Mouse (Mus musculus) midbrain, embryonic 15.5 days (tissue): ENCODE data around the gene Klhl10. TPM values are rescaled to one million over a fixed set of nuclear protein-coding genes. Genes with fewer than 3 reads are reported as not detected.

ENCODE experiments used
- ATAC-seq: fragments of 200-750 bp; cut with Nextera tagmentation; replicated peaks from 2 replicates; pipeline ENCODE4 v1.8.0; 2017; ENCODE audit warnings: moderate TSS enrichment
- H3K27ac ChIP-seq: fragments of 300-500 bp; sonication (generic); 2 replicates; pipeline ENCODE4 v1.5.1; 2015; ENCODE audit warnings: mild to moderate bottlenecking, inconsistent platforms
- H3K27me3 ChIP-seq: fragments of 300-500 bp; sonication (generic); replicated peaks from 2 replicates; pipeline ENCODE4 v1.6.1; 2015; ENCODE audit warnings: inconsistent platforms
- H3K36me3 ChIP-seq: fragments of 300-500 bp; sonication (generic); replicated peaks from 2 replicates; pipeline ENCODE4 v1.6.1; 2015; ENCODE audit warnings: inconsistent platforms
- H3K4me1 ChIP-seq: fragments of 300-500 bp; sonication (generic); 2 replicates; pipeline ENCODE4 v1.6.1; 2015; ENCODE audit warnings: inconsistent platforms
- H3K4me2 ChIP-seq: fragments of 300-500 bp; sonication (generic); 2 replicates; pipeline ENCODE4 v1.6.1; 2015; ENCODE audit warnings: inconsistent platforms, mild to moderate bottlenecking, moderate library complexity
- H3K4me3 ChIP-seq: fragments of 300-500 bp; sonication (generic); 2 replicates; pipeline ENCODE4 v1.5.1; 2015; ENCODE audit warnings: mild to moderate bottlenecking, inconsistent platforms
- H3K9ac ChIP-seq: fragments of 300-500 bp; sonication (generic); 2 replicates; pipeline ENCODE4 v1.6.1; 2015; ENCODE audit warnings: mild to moderate bottlenecking, inconsistent platforms
- H3K9me3 ChIP-seq: fragments of 300-500 bp; sonication (generic); 2 replicates; pipeline ENCODE4 v1.6.1; 2016; ENCODE audit warnings: inconsistent platforms
- WGBS: fragments of 180-500 bp; shearing (Covaris S2); methylation state at CpG from one replicate; pipeline ENCODE4 v1.1.7; 2015; ENCODE audit warnings: mixed read lengths; 5-methylcytosine and 5-hydroxymethylcytosine counted together
- polyA plus RNA-seq: library from polyadenylated mRNA; unstranded; fragments of >200 nt; fragmentation: Nextera tagmentation; extraction: Ambion mirVana; gene quantifications from 2 replicates; pipeline ENCODE4 v1.2.1, GENCODE M21; 2015

The Klhl10 gene
- polyA plus RNA-seq, 1 experiment from 2014 or later, result 1.1 TPM

GRCm38 (mm10) chr11:100440691-100441522 is 810 bp upstream of the Klhl10 start:
- Histone ChIP-seq H3K4me3 (peak overlapping the region; percentile 54), H3K36me3 (no peaks in the 10 kb centered on the region; the same call in 1 of the 2 replicates), H3K4me1 (peaks cover 23% of the 10 kb centered on the region), H3K9ac (peak overlapping the region; percentile 66), H3K27ac (peak overlapping the region; percentile 76), H3K27me3 (no peaks in the 10 kb centered on the region), H3K9me3 (no peaks in the 10 kb centered on the region), H3K4me2 (peak overlapping the region; percentile 59)
- WGBS, result 2% methylated on average over 45 of the region's 52 CpGs
- peak; percentile 96 for ATAC-seq

GRCm38 (mm10) chr11:100442625-100443024 is 908 bp downstream of the Klhl10 start:
- WGBS, result 83% methylated on average over 6 of the region's 6 CpGs
- Histone ChIP-seq H3K27ac (no peak overlapping the region), H3K27me3 (no peaks in the 10 kb centered on the region), H3K4me2 (no peak overlapping the region), H3K36me3 (no peaks in the 10 kb centered on the region), H3K9ac (no peak overlapping the region), H3K9me3 (no peaks in the 10 kb centered on the region), H3K4me1 (peaks cover 23% of the 10 kb centered on the region), H3K4me3 (no peak overlapping the region)
- ATAC-seq, result no peak

GRCm38 (mm10) chr11:100457247-100457646 is 15.5 kb downstream of the Klhl10 start:
- Histone ChIP-seq H3K27ac (no peak overlapping the region), H3K27me3 (no peaks in the 10 kb centered on the region), H3K9me3 (no peaks in the 10 kb centered on the region), H3K9ac (no peak overlapping the region), H3K4me2 (no peak overlapping the region), H3K4me1 (no peaks in the 10 kb centered on the region), H3K4me3 (no peak overlapping the region), H3K36me3 (peaks cover 8% of the 10 kb centered on the region)
- ATAC-seq, result no peak
- 90% methylated on average over 4 of the region's 4 CpGs for WGBS

GRCm38 (mm10) chr11:100457711-100458110 is 16.0 kb downstream of the Klhl10 start:
- no peak for ATAC-seq
- H3K9me3 ChIP-seq, result no peaks in the 10 kb centered on the region
- H3K4me1 ChIP-seq, result no peaks in the 10 kb centered on the region
- H3K27me3 ChIP-seq, result no peaks in the 10 kb centered on the region
- WGBS, result 94% methylated on average over 5 of the region's 5 CpGs
- H3K4me2 ChIP-seq, result no peak overlapping the region
- H3K27ac ChIP-seq, result no peak overlapping the region
- no peak overlapping the region for H3K4me3 ChIP-seq
- peaks cover 10% of the 10 kb centered on the region for H3K36me3 ChIP-seq
- H3K9ac ChIP-seq, result no peak overlapping the region

- no peak overlapping the region for H3K27ac ChIP-seq
- H3K9me3 ChIP-seq, result no peaks in the 10 kb centered on the region
- 94% methylated on average over 10 of the region's 10 CpGs for WGBS
- H3K9ac ChIP-seq, result no peak overlapping the region
- ATAC-seq, result no peak
- H3K36me3 ChIP-seq, result peaks cover 14% of the 10 kb centered on the region
- no peak overlapping the region for H3K4me3 ChIP-seq
- H3K4me1 ChIP-seq, result no peaks in the 10 kb centered on the region
- no peaks in the 10 kb centered on the region for H3K27me3 ChIP-seq
- H3K4me2 ChIP-seq, result no peak overlapping the region
Measured at GRCm38 (mm10) chr11:100462699-100463098, 21.0 kb downstream of the Klhl10 start.

GRCm38 (mm10) chr11:100465229-100465792 is 23.6 kb downstream of the Klhl10 start:
- no peaks in the 10 kb centered on the region for H3K9me3 ChIP-seq
- WGBS, result 86% methylated on average over 1 of the region's 1 CpGs
- no peaks in the 10 kb centered on the region for H3K27me3 ChIP-seq
- no peak for ATAC-seq
- H3K4me2 ChIP-seq, result no peak overlapping the region
- peaks cover 12% of the 10 kb centered on the region; the same call in 1 of the 2 replicates for H3K36me3 ChIP-seq
- peaks cover 20% of the 10 kb centered on the region for H3K4me1 ChIP-seq
- H3K27ac ChIP-seq, result no peak overlapping the region
- H3K4me3 ChIP-seq, result no peak overlapping the region
- H3K9ac ChIP-seq, result no peak overlapping the region

- Histone ChIP-seq H3K9ac (no peak overlapping the region), H3K27me3 (no peaks in the 10 kb centered on the region), H3K4me1 (peaks cover 25% of the 10 kb centered on the region), H3K36me3 (peaks cover 12% of the 10 kb centered on the region; the same call in 1 of the 2 replicates), H3K9me3 (no peaks in the 10 kb centered on the region), H3K27ac (no peak overlapping the region), H3K4me3 (no peak overlapping the region), H3K4me2 (no peak overlapping the region)
- WGBS, result 83% methylated on average over 1 of the region's 1 CpGs
- ATAC-seq, result no peak
Measured at GRCm38 (mm10) chr11:100465833-100466232, 24.1 kb downstream of the Klhl10 start.

- peak overlapping the region; percentile 99 for H3K4me3 ChIP-seq
- no peaks in the 10 kb centered on the region for H3K27me3 ChIP-seq
- WGBS, result 3% methylated on average over 30 of the region's 30 CpGs
- peak overlapping the region; percentile 64 for H3K4me2 ChIP-seq
- peak overlapping the region; percentile 93 for H3K27ac ChIP-seq
- H3K9ac ChIP-seq, result peak overlapping the region; percentile 95
- peaks cover 30% of the 10 kb centered on the region for H3K4me1 ChIP-seq
- no peaks in the 10 kb centered on the region for H3K9me3 ChIP-seq
- peak; percentile 43 for ATAC-seq
- H3K36me3 ChIP-seq, result peaks cover 8% of the 10 kb centered on the region; the same call in 1 of the 2 replicates
Measured at GRCm38 (mm10) chr11:100471352-100472196, 29.9 kb downstream of the Klhl10 start.

GRCm38 (mm10) chr11:100472197-100472934 is 30.6 kb downstream of the Klhl10 start, which contains the start of gene Klhl11:
Gene Klhl11, minus strand, starts transcription at chr11:100472741.
- WGBS, result under 1% methylated on average over 83 of the region's 83 CpGs
- H3K27ac ChIP-seq, result peak within 1 kb of the TSS; percentile 93
- H3K4me3 ChIP-seq, result peak within 1 kb of the TSS; percentile 99
- H3K4me2 ChIP-seq, result peak within 1 kb of the TSS; percentile 64
- peak within 1 kb of the TSS; percentile 95 for H3K9ac ChIP-seq
- H3K27me3 ChIP-seq, result no peaks in the 10 kb centered on the region
- peaks cover 13% of the 10 kb centered on the region; the same call in 1 of the 2 replicates for H3K36me3 ChIP-seq
- peak; percentile 92 for ATAC-seq
- no peaks in the 10 kb centered on the region for H3K9me3 ChIP-seq
- peaks cover 30% of the 10 kb centered on the region for H3K4me1 ChIP-seq

GRCm38 (mm10) chr11:100472935-100473295 is 31.2 kb downstream of the Klhl10 start:
- peak overlapping the region; percentile 64; the same call in 1 of the 2 replicates for H3K4me2 ChIP-seq
- WGBS, result 32% methylated on average over 5 of the region's 5 CpGs
- no peaks in the 10 kb centered on the region for H3K27me3 ChIP-seq
- peak overlapping the region; percentile 99 for H3K4me3 ChIP-seq
- ATAC-seq, result peak; percentile 53
- H3K27ac ChIP-seq, result peak overlapping the region; percentile 52; the same call in 1 of the 2 replicates
- H3K9me3 ChIP-seq, result no peaks in the 10 kb centered on the region
- 0 out of 2 replicates have a peak overlapping the region, but pooled peaks have one; percentile 95 for H3K9ac ChIP-seq
- H3K36me3 ChIP-seq, result peaks cover 14% of the 10 kb centered on the region
- H3K4me1 ChIP-seq, result peaks cover 30% of the 10 kb centered on the region

GRCm38 (mm10) chr11:100476281-100476680 is 34.6 kb downstream of the Klhl10 start:
- no peak overlapping the region for H3K27ac ChIP-seq
- no peak overlapping the region for H3K4me3 ChIP-seq
- no peaks in the 10 kb centered on the region for H3K9me3 ChIP-seq
- 99% methylated on average over 5 of the region's 5 CpGs for WGBS
- H3K27me3 ChIP-seq, result no peaks in the 10 kb centered on the region
- peaks cover 34% of the 10 kb centered on the region for H3K36me3 ChIP-seq
- no peak for ATAC-seq
- no peak overlapping the region for H3K9ac ChIP-seq
- H3K4me2 ChIP-seq, result no peak overlapping the region
- peaks cover under 1% of the 10 kb centered on the region; the same call in 1 of the 2 replicates for H3K4me1 ChIP-seq
